Mouse (Mus musculus): ENCODE measurements around the gene Ccdc13.

DNA sequence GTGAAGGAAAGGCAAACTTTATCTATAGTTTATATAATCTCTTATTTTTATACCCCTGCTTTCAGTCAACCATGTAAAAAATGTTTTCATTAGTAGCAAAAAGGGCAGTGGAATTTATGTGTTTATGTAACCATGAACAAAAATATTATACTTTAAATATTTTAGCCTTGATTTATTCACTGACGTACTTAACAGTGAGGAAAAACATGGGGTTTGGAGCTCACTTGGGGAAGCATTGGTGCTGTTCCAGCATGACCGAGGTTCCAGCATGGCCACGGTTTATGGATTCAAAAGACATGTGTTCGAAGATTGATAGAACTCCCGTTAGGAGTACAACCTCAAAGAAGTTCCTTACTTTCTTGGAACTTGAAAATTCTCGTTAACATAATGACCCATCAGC is 29.0 kb upstream of the Ccdc13 start:
- no peak for TF ChIP-seq CTCF (IDR thresholded peaks at IDR 0.05; ENCODE audit: control insufficient read depth, insufficient read depth, insufficient read length)
- TF ChIP-seq MYOD1 (IDR thresholded peaks at IDR 0.05; ENCODE audit: control insufficient read depth, insufficient read length, low read depth): no peak
- no peak for TF ChIP-seq USF1 (IDR thresholded peaks at IDR 0.05; ENCODE audit: low read depth)
- TF ChIP-seq MAX (IDR thresholded peaks at IDR 0.05): no peak
- TF ChIP-seq FOSL1 (IDR thresholded peaks at IDR 0.05; ENCODE audit: insufficient read depth, low read length, poor library complexity, severe bottlenecking): no peak
- no peak for TF ChIP-seq MYOG (IDR thresholded peaks at IDR 0.05; ENCODE audit: control insufficient read depth, extremely low read depth, insufficient read length)
